Mouse (Mus musculus) midbrain, embryonic 11.5 days (tissue): ENCODE measurements around the gene Sema4d. TPM values are rescaled to one million over a fixed set of nuclear protein-coding genes. Genes with fewer than 3 reads are reported as not detected.

Experiments used
- ATAC-seq: fragments of 200-750 bp; cut with Nextera tagmentation; 2 replicates; pipeline ENCODE4 v1.8.0; 2017; ENCODE audit warnings: moderate TSS enrichment, moderate library complexity; ENCODE audit not compliant: low FRiP score
- DNase-seq: peaks from one replicate; pipeline ENCODE4 v3.0.0; 2015; ENCODE audit warnings: low spot score; ENCODE audit errors: missing footprints
- H3K27ac ChIP-seq: fragments of 300-500 bp; sonication (generic); 2 replicates; pipeline ENCODE4 v1.5.1; 2014; ENCODE audit warnings: low read depth, low read length
- H3K27me3 ChIP-seq: fragments of 300-500 bp; sonication (generic); 2 replicates; pipeline ENCODE4 v1.6.1; 2014; ENCODE audit warnings: mild to moderate bottlenecking, low read length, moderate library complexity, mixed read lengths; ENCODE audit not compliant: control insufficient read depth, insufficient read depth
- H3K36me3 ChIP-seq: fragments of 300-500 bp; sonication (generic); 2 replicates; pipeline ENCODE4 v1.6.1; 2014; ENCODE audit warnings: mild to moderate bottlenecking, low read length, moderate library complexity, mixed read lengths; ENCODE audit not compliant: control insufficient read depth, insufficient read depth
- H3K4me1 ChIP-seq: fragments of 300-500 bp; sonication (generic); 2 replicates; pipeline ENCODE4 v1.6.1; 2014; ENCODE audit warnings: low read length; ENCODE audit not compliant: control insufficient read depth, insufficient read depth
- H3K4me2 ChIP-seq: fragments of 300-500 bp; sonication (generic); 2 replicates; pipeline ENCODE4 v1.6.1; 2014; ENCODE audit warnings: mild to moderate bottlenecking, moderate library complexity
- H3K4me3 ChIP-seq: fragments of 300-500 bp; sonication (generic); 2 replicates; pipeline ENCODE4 v1.5.1; 2014; ENCODE audit warnings: low read depth, low read length
- H3K9ac ChIP-seq: fragments of 300-500 bp; sonication (generic); 2 replicates; pipeline ENCODE4 v1.6.1; 2014; ENCODE audit warnings: low read length
- H3K9me3 ChIP-seq: fragments of 300-500 bp; sonication (generic); 2 replicates; pipeline ENCODE4 v1.6.1; 2016; ENCODE audit warnings: low read length; ENCODE audit not compliant: control insufficient read depth
- WGBS: fragments of 180-500 bp; shearing (Covaris S2); extraction: QIAGEN DNeasy Blood & Tissue Kit; methylation state at CpG from one replicate; pipeline ENCODE4 v1.1.7; 2014; 5-methylcytosine and 5-hydroxymethylcytosine counted together
- polyA plus RNA-seq: library from polyadenylated mRNA; unstranded; fragments of >200 nt; fragmentation: Nextera tagmentation; extraction: Ambion mirVana; gene quantifications from 2 replicates; pipeline ENCODE4 v1.2.1, GENCODE M21; 2014

The Sema4d gene
- polyA plus RNA-seq, 1 experiment from 2014 or later = 4.9 TPM

DNA sequence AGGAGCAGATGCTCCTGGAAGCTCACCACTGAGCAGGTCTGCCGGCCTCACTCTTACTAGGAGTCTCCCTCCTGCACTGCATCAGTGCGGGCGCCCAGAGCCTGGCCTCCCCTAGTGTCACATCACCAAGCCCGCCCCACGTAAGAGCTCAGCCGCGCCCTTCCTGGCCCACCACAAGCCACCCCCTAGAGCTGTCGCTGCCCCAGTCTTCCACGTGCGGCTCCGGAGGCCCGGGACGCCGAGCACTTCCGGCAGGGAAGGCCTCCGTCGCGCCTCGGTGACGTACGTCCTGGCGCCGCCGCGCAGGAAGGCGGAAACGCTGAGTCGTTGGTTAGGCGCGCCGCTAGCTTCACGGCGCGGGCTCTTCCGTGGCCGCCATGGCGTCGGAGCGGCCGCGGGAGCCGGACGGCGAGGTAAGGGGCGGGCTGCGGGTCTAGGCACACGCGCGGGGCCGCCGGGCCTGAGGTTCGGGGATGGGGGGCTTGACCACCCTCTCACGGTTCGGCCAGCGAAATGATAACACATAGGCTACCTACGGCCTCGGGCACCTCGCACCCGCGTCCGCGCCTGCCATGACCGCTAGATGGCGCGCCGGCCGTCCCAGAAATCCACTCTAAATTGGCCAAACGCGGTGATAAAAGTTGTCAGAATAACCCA lies 142.0 kb downstream of the Sema4d start, which contains the start of gene Secisbp2:
Secisbp2 (plus strand) TSS at position 290 of the 657 bp plus-strand sequence.
- ATAC-seq (peak; percentile 96), DNase-seq (peak; percentile 99)
- peaks cover 17% of the 10 kb centered on the region for H3K4me1 ChIP-seq
- no peaks in the 10 kb centered on the region for H3K9me3 ChIP-seq
- H3K36me3 ChIP-seq = peaks cover 14% of the 10 kb centered on the region; the same call in 1 of the 2 replicates
- peak within 1 kb of the TSS; percentile 69 for H3K27ac ChIP-seq
- peak within 1 kb of the TSS; percentile 74 for H3K4me3 ChIP-seq
- WGBS = under 1% methylated on average over 69 of the region's 69 CpGs
- no peaks in the 10 kb centered on the region for H3K27me3 ChIP-seq
- H3K9ac ChIP-seq = peak within 1 kb of the TSS; percentile 86
- H3K4me2 ChIP-seq = peak within 1 kb of the TSS; percentile 68

DNA sequence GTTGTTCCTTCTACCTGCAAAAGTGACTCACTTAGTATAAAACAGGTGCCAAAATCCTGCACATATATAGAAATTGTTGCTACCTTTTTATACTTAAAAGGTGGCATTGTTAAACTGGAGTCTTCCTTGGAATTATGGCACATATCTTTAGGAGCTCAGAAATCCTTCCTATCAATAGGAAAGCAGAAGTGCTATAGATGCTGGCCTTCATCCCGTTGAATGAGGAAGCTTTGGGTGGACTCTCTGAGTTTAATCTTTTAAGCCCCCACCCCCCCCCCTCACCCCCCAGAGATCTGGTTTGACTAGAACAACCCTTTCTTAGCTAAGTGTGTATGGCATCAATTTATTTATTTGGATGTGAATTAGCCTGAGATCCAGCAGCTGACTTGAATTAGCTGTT lies 143.8 kb downstream of the Sema4d start:
- Histone ChIP-seq H3K4me1 (peaks cover 17% of the 10 kb centered on the region), H3K4me2 (no peak overlapping the region), H3K27me3 (no peaks in the 10 kb centered on the region), H3K27ac (no peak overlapping the region), H3K4me3 (no peak overlapping the region), H3K9ac (no peak overlapping the region), H3K9me3 (no peaks in the 10 kb centered on the region), H3K36me3 (peaks cover 4% of the 10 kb centered on the region; the same call in 1 of the 2 replicates)
- DNase-seq = no peak
- ATAC-seq = no peak
- WGBS = 42% methylated on average over 1 of the region's 1 CpGs

DNA sequence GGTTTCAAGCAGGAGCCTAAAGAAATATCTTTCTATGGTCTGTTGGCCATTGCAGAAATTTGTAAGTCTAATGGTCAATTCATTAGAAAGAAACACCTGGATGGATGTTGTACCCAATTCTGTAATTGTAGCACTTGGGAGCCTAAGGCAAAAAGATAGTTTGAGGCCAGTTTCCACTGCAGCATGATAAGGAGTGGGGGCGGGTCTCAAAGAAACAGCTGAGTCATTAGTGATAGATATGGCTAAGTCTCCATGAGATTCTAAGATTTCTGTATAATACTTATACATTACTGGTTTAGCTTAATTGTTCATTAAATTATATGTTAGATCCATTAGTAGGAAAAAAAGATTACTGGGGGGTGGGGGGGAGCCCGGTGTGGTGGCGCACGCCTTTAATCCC lies 145.3 kb downstream of the Sema4d start:
- no peak for DNase-seq
- Histone ChIP-seq H3K36me3 (0 out of 2 replicates have a peak, but pooled peaks cover 2% of the 10 kb centered on the region), H3K9me3 (no peaks in the 10 kb centered on the region), H3K4me1 (peaks cover 17% of the 10 kb centered on the region), H3K27ac (no peak overlapping the region), H3K4me2 (peak overlapping the region; percentile 9; the same call in 1 of the 2 replicates), H3K9ac (no peak overlapping the region), H3K27me3 (no peaks in the 10 kb centered on the region), H3K4me3 (no peak overlapping the region)
- WGBS = 92% methylated on average over 4 of the region's 4 CpGs
- ATAC-seq = no peak

DNA sequence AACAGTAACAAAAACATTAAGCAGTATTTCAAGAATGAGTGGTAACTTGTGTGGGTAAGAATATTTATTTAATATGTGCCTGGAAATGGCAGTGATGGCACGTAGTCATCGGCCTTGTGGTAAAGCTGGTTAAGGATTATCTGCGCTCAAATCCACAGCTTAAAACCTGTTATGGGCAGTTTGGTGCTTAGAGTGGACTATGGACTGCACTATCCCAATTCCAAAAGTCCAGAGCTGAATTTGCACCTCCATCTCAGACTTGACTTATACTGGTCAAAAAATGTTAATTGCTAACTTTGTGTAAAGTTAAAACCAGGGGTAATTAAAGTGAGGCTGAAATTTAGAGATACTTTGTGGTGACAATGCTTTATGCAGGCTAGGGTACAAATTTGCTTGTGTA lies 145.8 kb downstream of the Sema4d start:
- H3K9ac ChIP-seq = no peak overlapping the region
- 0 out of 2 replicates have a peak, but pooled peaks cover 2% of the 10 kb centered on the region for H3K36me3 ChIP-seq
- peaks cover 17% of the 10 kb centered on the region for H3K4me1 ChIP-seq
- H3K4me3 ChIP-seq = peak overlapping the region; percentile 9; the same call in 1 of the 2 replicates
- H3K4me2 ChIP-seq = peak overlapping the region; percentile 69
- WGBS = 92% methylated on average over 3 of the region's 3 CpGs
- H3K9me3 ChIP-seq = no peaks in the 10 kb centered on the region
- H3K27me3 ChIP-seq = no peaks in the 10 kb centered on the region
- no peak overlapping the region for H3K27ac ChIP-seq
- ATAC-seq (no peak), DNase-seq (no peak)

DNA sequence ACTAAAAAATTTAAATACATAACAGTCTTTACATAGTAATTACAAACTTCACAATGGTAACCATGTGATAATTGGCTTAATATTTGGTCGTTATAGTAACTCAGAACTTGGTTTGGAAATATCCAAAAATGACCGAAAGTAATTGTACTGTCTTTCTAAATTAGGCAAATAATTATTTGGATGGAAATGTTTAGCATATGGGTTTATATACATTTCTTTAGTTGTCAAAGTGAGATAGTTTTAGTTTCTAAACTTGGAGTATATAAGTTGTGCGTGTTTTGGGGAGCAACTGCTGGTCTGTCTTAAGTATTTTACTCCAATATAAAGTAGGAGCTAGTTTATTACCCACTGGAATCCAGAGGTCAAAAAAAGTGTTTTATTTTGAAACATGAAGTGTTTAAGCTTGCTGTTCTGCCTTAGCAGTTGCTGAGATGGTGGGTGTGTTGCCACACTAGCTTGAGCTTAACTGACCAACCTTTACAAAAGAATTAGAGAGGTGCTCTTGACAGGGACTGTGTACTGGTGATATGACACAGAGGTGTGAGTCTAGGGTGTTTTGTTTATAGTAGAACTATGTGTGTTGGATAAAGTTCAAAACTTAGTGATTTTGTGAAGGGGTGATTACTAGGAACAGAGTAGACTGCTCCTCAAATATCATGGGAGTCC lies 147.1 kb downstream of the Sema4d start:
- peaks cover 14% of the 10 kb centered on the region for H3K4me1 ChIP-seq
- no peak for ATAC-seq
- peak overlapping the region; percentile 75 for H3K4me3 ChIP-seq
- H3K27ac ChIP-seq = no peak overlapping the region
- no peak for DNase-seq
- no peaks in the 10 kb centered on the region for H3K9me3 ChIP-seq
- 19% methylated on average over 3 of the region's 3 CpGs for WGBS
- peak overlapping the region; percentile 91 for H3K9ac ChIP-seq
- peak overlapping the region; percentile 69 for H3K4me2 ChIP-seq
- no peaks in the 10 kb centered on the region for H3K27me3 ChIP-seq
- H3K36me3 ChIP-seq = 0 out of 2 replicates have a peak, but pooled peaks cover 2% of the 10 kb centered on the region

DNA sequence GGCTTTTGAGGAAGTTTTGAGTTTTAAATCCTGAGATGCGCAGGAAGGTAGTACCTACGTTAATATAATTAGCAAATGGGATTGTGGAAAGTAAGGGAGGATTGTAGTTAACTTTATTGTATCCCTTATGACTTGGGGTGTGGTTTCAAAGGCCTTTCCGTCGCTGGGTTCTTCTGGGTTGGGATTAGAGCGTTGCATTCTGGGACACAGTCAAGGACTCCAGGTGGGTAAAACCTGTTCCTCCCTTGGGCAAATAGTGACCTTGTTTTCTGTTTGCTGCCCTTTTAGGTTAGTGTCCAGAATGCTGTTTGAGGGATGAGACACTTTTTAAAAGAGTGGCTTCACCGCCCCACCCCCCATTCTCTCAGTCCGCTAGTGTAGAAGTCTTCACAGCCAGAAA lies 147.7 kb downstream of the Sema4d start:
- ATAC-seq (no peak), DNase-seq (peak; percentile 88)
- Histone ChIP-seq H3K27ac (no peak overlapping the region), H3K27me3 (no peaks in the 10 kb centered on the region), H3K9ac (peak overlapping the region; percentile 91), H3K4me3 (peak overlapping the region; percentile 75), H3K4me2 (peak overlapping the region; percentile 69), H3K36me3 (0 out of 2 replicates have a peak, but pooled peaks cover 2% of the 10 kb centered on the region), H3K4me1 (peaks cover 13% of the 10 kb centered on the region), H3K9me3 (no peaks in the 10 kb centered on the region)
- WGBS = 1% methylated on average over 7 of the region's 7 CpGs

DNA sequence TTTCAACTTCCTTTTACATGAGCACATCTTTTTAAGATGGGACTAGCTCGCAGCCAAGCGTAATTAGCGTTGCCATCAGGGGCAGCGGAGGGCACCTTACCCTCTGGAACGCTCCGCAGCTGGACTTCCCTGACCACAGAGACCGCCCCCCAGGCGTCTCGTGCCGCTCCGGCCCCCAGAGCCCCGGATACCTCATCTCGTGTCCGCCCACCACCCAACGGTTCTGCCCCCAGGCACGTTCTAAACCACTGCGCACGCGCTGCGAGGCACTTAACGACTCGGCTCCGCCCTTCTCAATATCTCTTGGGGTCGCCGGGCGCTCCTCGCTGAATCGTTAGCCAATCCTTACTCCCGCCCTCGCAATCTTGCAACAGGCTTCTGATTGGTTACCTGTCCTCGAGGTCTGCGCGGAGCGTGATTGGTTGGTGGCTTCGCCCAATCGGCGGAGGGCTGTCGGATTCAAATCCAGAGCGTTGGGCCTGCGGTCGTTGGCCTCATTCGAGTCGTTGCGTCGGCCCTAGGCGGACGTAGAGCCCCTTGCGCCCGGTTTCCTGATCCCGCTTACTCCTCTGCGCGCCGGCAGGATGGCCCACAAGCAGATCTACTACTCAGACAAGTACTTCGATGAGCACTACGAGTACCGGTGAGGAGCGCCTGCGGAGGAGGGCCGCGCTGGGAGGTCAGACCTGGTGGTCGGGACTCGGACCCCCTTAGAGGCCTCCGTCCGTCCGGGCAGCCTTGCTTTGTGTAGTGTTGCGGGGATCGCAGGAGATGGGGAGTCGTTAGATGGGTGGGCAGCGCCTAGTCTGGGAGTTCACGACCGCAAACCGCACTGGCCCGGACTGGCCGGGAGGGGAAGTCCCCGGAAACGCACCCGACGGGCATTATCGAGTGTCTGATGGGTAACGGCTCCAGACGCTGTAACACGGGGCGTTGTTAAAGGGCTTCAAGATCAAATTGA lies 148.4 kb downstream of the Sema4d start, which contains the start of gene Cks2:
Cks2 (plus strand) TSS at position 404 of the 961 bp plus-strand sequence.
- peak within 1 kb of the TSS; percentile 69 for H3K4me2 ChIP-seq
- no peaks in the 10 kb centered on the region for H3K36me3 ChIP-seq
- H3K4me1 ChIP-seq = peaks cover 12% of the 10 kb centered on the region
- H3K9ac ChIP-seq = peak within 1 kb of the TSS; percentile 91
- WGBS = under 1% methylated on average over 83 of the region's 83 CpGs
- H3K27me3 ChIP-seq = no peaks in the 10 kb centered on the region
- peak within 1 kb of the TSS; percentile 42; the same call in 1 of the 2 replicates for H3K27ac ChIP-seq
- ATAC-seq = peak; percentile 98
- peak; percentile 99 for DNase-seq
- H3K9me3 ChIP-seq = no peaks in the 10 kb centered on the region
- H3K4me3 ChIP-seq = peak within 1 kb of the TSS; percentile 75

DNA sequence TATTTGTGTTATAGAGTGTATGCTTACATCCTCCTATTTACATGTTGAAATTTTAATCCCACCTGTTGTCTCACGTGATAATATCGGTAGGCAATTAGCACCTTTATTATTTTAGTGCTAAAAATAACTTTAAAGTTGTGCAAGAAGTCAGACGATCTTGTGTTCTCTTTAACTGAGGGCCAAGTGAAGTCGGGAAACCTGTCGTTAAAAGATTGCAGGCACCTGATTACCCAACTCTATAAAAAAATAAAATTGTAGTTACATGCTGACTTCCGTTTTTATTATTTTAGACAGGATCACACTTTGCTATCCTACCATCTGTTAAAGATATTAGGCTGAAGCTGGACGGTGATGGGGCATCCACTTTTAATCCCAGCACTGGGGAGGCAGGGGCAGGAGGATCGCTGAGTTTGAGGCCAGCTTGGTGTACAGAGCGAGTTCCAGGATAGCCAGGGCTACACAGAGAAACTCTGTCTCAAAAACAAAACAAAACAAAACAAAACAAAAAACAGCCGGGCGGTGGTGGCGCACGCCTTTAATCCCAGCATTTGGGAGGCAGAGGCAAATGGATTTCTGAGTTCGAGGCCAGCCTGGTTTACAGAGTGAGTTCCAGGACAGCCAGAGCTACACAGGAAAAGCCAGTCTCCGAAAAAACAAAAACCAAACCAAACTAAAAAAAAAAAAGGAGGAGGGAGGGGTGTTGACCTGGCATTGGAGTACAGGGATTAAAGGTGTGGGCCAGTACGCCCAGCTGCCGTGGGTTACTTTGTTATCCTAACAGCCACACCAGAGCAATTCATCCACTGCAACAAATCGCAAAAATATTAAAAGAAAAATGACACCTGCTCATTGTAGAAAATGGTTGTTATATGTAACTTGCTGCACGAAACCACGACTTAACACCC lies 149.4 kb downstream of the Sema4d start:
- 45% methylated on average over 20 of the region's 20 CpGs for WGBS
- DNase-seq = no peak
- peak; percentile 20 for ATAC-seq
- peak overlapping the region; percentile 75 for H3K4me3 ChIP-seq
- no peaks in the 10 kb centered on the region for H3K9me3 ChIP-seq
- no peaks in the 10 kb centered on the region for H3K36me3 ChIP-seq
- H3K9ac ChIP-seq = peak overlapping the region; percentile 63; the same call in 1 of the 2 replicates
- H3K27me3 ChIP-seq = no peaks in the 10 kb centered on the region
- no peak overlapping the region for H3K27ac ChIP-seq
- peak overlapping the region; percentile 48 for H3K4me2 ChIP-seq
- peaks cover 12% of the 10 kb centered on the region for H3K4me1 ChIP-seq
